Mouse (Mus musculus): Measurements from ENCODE around the gene Mast4.

- TF ChIP-seq GATA1 (IDR thresholded peaks at IDR 0.05; ENCODE audit: low read length) (no peak), TAL1 (IDR thresholded peaks at IDR 0.05; ENCODE audit: low read length) (no peak)
Measured at GRCm38 (mm10) chr13:102693341-102693801, 640.9 kb downstream of the Mast4 start, which contains the start of gene Cd180.

Measured in erythroblast, embryonic 14.5 days (primary cell).